Mouse (Mus musculus): ENCODE results near the gene Cep164. TPM values are rescaled to one million over a fixed set of nuclear protein-coding genes. Genes with fewer than 3 reads are reported as not detected.
A peak's percentile ranks its signal among the peaks of the same experiment; 100 is the strongest.
"Not testable (repeated sequence)": the region's sequence is repeated elsewhere in the genome, so short reads cannot be mapped to it uniquely, and the experiment has no call there.

Cep164 gene
- total RNA-seq, 2 experiments from 2014 or later, result 6.8 to 7.6 TPM

DNA sequence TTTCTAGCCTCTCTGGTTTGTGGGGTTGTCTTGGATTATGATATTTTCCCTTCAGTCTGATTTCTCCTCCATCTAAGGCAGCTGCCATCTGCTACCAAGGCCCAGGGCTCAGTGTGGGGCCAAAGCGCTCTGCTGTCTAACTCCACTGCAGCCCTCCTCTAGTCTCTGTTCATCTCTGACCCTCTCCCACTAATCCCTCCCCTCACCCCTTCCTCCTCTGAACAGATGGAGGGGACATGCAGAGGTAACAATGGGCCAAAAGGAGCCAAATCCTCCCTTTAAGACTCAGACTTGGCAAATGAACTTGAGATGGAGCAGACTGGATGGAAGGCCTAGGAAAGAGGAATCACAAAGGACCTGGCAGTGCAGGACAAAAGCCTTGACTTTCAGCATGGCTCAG lies 36.3 kb downstream of the Cep164 start:
- intact Hi-C loops (cut with DNase I), result no loop called here
- DNase-seq, result no peak

- no peak for DNase-seq
- intact Hi-C loops (cut with DNase I), result no loop called here
Observed at GRCm38 (mm10) chr9:45791456-45792142, 36.9 kb downstream of the Cep164 start.

GRCm38 (mm10) chr9:45788405-45788804 lies 40.1 kb downstream of the Cep164 start:
- DNase-seq, result no peak
- intact Hi-C loops (cut with DNase I), result no loop called here

DNA sequence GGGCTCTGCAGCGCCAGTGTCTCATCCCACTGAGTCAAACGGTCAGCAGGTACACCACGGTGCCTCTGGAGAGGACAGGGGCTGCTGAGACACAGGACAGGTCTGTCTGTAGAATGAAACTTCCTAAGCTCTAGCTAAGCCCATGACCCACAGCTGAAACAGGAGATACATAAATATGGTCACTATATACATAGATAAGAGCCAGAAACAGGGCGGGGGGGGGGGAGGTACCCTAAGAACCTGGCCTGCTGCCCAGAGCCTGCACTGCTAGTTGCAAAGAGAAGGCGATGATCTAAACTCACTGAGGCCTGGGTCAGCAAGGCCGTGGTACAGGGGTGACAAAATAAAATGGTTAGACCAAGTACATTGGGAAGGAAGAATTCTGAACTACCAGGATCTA lies 40.9 kb downstream of the Cep164 start:
- intact Hi-C loops (cut with DNase I), result no loop called here
- DNase-seq, result no peak

DNA sequence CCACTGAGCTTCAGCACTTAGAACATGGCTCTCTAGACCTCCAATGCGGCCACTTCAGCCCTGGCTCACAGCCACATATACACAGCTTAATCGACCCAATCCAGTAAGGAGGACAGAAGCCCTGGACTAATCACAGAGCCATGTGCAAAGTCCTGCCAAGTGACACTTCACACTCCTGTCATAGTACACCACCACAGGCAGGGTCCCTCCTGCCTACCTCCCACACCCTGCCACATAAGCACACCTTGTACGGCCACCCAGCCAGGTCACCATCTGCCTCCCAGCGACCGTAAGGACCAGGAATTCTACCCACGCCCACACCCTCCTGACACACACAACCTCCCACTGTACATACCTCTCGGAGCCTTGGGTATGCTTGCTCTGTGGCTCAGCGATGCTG lies 41.4 kb downstream of the Cep164 start:
- intact Hi-C loops (cut with DNase I), result no loop called here
- no peak for DNase-seq

DNA sequence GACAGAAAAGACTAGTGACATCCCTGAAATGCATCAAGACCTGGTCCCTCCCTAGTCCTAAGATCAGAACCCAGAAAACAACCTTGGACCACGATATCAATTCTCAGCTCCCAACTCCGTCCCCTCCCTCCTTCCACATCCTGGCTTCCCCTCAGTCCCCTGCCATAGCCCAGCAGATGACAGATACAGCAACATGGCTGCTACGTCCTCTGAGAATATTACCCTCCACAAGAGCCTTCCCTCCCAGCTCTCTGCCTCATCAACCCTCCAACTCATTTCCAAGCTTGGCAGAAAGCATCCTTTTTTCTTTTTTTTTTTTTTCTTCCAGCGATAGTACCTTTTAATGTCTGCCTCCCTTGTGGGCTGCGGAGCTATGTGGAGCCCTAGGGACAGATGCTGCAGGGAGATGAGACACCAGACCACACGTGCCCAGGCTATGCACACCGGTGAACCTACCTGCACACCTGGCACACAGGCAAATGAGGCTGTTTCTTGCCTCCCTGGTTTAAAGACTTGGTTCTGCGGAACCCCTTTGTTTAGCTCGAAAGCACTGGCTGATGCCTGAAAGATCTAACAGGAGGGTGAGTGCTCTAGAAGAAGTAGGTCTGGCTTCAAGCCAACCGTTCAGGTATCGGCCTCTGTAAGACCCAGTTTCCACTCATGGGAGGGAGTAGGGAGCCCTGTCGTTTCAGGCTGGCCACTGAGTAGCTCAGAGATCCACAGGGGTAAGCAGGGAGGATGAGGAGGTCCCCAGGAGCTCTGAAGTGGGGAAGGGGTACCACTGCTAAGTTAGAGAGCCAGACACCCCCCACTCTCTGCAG lies 45.0 kb downstream of the Cep164 start:
- intact Hi-C loops (cut with DNase I), result no loop called here
- DNase-seq, result no peak

- intact Hi-C loops (cut with DNase I), result no loop called here
- DNase-seq, result no peak
Observed at GRCm38 (mm10) chr9:45779201-45779600, 49.3 kb downstream of the Cep164 start.

GRCm38 (mm10) chr9:45776176-45776575 lies 52.3 kb downstream of the Cep164 start:
- intact Hi-C loops (cut with DNase I); DNase-seq: not testable (repeated sequence)

DNA sequence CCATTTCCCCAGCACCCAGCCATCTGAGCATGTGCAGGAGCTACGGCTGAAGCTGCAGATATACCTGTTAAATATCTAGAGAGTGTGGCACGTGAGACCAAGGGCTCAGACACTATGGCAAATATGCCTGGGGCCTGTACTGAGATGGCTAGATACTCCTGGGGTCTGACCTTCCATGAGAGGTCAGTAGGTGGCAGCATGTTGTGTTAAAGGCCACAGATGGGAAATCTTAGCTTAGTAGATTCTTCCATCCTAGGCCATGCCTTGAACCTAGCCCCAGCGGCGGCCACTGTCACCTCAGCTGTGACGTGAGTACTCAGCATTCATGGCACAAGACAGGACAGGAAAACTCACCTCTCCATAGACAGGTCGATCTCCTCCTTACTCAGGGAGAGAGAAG lies 54.4 kb downstream of the Cep164 start:
- intact Hi-C loops (cut with DNase I), result no loop called here
- DNase-seq, result no peak

GRCm38 (mm10) chr9:45769596-45769995 lies 58.9 kb downstream of the Cep164 start:
- intact Hi-C loops (cut with DNase I), result no loop called here

DNA sequence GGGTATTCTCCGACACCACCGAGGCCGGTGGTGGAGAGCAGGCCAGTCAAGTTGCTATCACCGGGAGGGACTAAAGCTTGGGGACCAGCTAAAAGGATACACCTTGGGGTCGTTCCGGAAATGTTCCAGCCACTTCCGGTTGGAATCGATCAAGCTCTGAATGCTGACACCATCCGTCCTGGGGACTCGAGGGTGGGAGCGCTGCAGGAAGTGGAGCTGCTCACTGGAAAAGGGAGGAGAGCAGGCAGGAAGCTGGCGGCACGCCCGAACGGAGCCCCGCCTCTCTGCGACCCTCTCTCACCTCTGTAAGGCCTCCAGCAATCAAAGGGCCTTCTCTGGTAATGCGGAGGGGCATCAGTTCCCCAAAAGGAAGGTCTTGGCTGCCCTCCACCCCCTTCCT lies 60.1 kb downstream of the Cep164 start:
- DNase-seq, result no peak
- intact Hi-C loops (cut with DNase I), result no loop called here

More at GRCm38 (mm10) chr9:45769596-45769995, 58.9 kb downstream of the Cep164 start:
- no peak for DNase-seq

GRCm38 (mm10) chr9:45767155-45767554 lies 61.3 kb downstream of the Cep164 start:
- intact Hi-C loops (cut with DNase I), result no loop called here

DNA sequence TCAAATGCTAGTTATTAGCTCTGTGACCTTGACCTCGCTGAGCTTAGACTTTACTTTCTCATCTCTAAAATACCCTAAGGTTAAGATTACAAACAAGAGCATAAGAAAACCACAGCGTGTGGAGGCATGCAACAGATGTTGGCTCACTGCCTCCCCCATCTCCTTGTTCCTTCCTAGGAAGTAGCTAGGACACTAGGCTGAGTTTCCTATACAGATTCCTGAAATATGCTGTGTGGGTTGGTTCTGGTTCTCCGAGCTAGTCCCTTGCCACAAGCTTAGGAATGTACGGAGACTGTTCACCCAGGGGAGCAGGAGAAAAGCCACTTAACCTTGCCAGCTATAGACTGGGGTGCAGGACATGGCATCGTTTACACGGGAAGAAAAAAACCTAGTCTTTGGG lies 62.3 kb downstream of the Cep164 start:
- intact Hi-C loops (cut with DNase I), result no loop called here
- no peak for DNase-seq

More at GRCm38 (mm10) chr9:45767155-45767554, 61.3 kb downstream of the Cep164 start:
- no peak for DNase-seq

- peak; percentile 61 to 71 for DNase-seq
- intact Hi-C loops (cut with DNase I), result loop anchor here (2.0 kb wide), 2 partner anchors 164 to 338 kb away; no protein-coding TSS in a partner anchor
Observed at GRCm38 (mm10) chr9:45754452-45755091, 73.9 kb downstream of the Cep164 start.

DNA sequence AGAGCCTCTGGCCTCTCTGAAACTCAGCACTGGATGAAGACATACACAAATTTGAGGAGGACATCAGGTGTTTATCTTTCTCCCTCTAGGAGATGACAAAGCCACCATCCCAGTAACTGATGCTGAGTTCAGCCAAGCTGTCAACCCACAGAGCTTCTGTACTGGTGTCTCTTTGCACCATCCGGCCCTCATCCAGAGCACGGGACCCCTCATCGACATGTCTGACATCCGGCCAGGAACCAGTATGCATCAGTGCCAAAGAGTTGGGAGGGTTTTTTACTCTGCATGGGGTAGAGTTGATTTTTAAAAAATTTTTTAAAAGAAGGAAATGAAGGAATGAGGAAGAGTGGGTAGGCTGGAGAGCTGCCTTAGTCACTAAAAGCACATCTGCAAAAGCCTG lies 78.6 kb downstream of the Cep164 start:
- intact Hi-C loops (cut with DNase I), result no loop called here
- DNase-seq, result no peak

- no peak for DNase-seq
- intact Hi-C loops (cut with DNase I), result no loop called here
Observed at GRCm38 (mm10) chr9:45745451-45745850, 83.0 kb downstream of the Cep164 start.

- no peak for DNase-seq
- intact Hi-C loops (cut with DNase I), result no loop called here
Observed at GRCm38 (mm10) chr9:45740584-45740980, 87.9 kb downstream of the Cep164 start.

DNA sequence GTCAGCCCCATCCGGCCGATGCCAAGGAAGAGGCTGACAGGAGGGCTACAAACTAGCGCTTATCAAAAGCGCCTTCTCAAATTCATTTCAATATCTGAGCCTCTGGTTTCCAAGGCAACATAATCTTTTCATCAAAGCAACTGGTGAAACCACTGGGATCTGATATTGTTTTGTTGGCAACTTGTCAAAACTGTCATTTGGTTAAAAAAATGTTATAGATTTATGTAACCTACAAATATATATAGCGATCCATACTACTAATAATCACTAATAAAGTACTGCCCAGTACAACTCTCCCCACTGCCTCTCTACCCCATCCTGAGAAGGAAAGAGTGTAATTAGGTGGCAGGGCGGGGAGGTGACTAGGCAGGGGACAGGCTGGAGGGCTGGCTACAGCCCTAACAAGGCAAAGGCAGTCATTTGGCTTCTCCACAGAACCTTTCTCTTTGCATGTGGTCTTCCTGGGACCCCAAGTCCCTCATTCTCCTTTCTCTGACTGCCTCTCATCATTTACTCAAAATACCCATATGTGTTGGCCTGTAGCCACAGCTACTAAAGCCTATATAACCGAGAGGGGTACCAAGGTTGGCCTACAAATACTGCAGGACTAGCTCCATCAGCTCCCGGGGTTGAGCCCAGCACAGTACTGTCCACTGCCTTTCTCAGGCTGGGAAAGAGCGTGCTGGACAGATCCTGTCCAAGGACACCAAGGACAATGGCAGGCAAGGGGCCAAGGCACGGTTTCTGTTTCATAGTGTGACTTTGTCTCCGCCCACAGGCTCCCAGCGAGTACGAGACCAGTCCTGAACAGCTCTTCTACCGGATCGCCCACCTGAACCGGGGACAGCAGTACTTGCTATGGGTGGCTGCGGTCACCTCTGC lies 88.5 kb downstream of the Cep164 start:
- peak; percentile 31 to 54 for DNase-seq
- intact Hi-C loops (cut with DNase I), result no loop called here

- intact Hi-C loops (cut with DNase I), result no loop called here
- DNase-seq, result no peak
Observed at GRCm38 (mm10) chr9:45739001-45739701, 89.3 kb downstream of the Cep164 start.

GRCm38 (mm10) chr9:45733246-45733645 lies 95.2 kb downstream of the Cep164 start:
- DNase-seq, result no peak
- intact Hi-C loops (cut with DNase I), result no loop called here
